Mouse (Mus musculus) brain, embryonic 14.5 days (tissue): ENCODE measurements around the gene Efcab14.

Source experiments
- CTCF ChIP-seq: fragments of 200-500 bp; IDR thresholded peaks from 2 replicates; pipeline ENCODE4 v1.5.1; 2012; ENCODE audit warnings: inconsistent platforms, mild to moderate bottlenecking, moderate library complexity, borderline replicate concordance; ENCODE audit not compliant: insufficient read depth, insufficient read length; ENCODE audit errors: extremely low read depth
- POLR2A ChIP-seq: fragments of 200-500 bp; IDR thresholded peaks from 2 replicates; pipeline ENCODE4 v1.6.1; 2012; ENCODE audit warnings: mild to moderate bottlenecking, inconsistent platforms, borderline replicate concordance; ENCODE audit not compliant: poor library complexity, insufficient read depth, insufficient read length, severe bottlenecking; ENCODE audit errors: extremely low read depth

GRCm38 (mm10) chr4:115820199-115820598 is 82.7 kb downstream of the Efcab14 start:
- TF ChIP-seq POLR2A (no peak), CTCF (no peak)
